Mouse (Mus musculus): ENCODE measurements at regions not wholly inside any gene's neighbourhood (a gene's known extent, or its start where the extent isn't known, plus 50 kb on each side); places are given as distances from the start of the nearest gene placed in this dataset.

GRCm38 (mm10) chr17:85919868-85920267 is 225.1 kb downstream of the Srbd1 start:
- TF ChIP-seq CTCF (IDR thresholded peaks at IDR 0.05) (no peak), EP300 (IDR thresholded peaks at IDR 0.05) (no peak)

All from lung, postnatal 0 days (tissue).